Mouse (Mus musculus): ENCODE measurements around the gene Nlgn1. TPM values are rescaled to one million over a fixed set of nuclear protein-coding genes. Genes with fewer than 3 reads are reported as not detected.

The Nlgn1 gene
- polyA plus RNA-seq, 1 experiment from 2014 or later = not detected

DNA sequence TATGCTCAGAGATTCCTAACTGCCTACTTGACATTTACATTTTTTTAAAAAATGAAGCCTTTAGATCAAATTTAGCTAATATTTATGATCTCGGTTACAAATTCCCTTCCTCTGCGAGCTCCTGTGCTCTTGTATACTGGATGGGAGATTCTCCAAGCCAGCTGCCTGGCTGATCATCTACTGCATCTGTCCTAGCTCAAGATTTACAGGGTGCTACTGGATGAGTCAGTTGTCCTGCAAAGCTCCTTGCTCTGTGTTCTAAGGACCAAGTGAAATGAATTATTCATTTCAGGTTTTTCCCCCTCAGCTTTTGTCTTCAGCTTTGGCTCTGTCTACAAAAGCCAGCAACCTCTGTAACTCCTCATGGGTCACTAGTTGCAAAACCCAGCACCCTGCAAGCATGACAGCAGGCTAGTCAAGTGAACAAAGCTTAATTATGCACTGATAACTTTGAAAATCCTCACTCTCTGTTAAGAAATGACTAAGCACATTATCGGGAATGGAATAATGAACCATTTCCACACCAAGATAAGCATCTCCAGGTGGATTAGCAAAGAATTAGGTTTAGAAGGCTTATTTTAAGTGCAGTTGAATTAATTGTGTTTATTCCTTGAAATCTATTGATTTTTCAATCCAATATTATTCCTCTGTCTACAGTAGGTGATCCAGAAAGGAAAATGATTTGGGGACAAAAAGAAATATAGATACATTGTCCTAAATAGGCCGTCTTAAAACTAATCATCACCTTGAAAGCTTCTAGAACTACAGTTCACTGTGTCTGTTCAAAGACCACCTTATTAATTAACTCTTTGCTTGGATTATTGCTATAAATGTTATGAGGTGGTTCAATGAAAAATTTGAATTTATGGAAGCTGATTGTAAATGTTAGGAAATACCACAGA, 61.1 kb downstream of the Nlgn1 start:
- no peaks in the 10 kb centered on the region for H3K4me1 ChIP-seq (ENCODE audit: insufficient read depth)
- WGBS (ENCODE audit: insufficient replicate concordance) = 67% methylated on average over 4 of the region's 4 CpGs
- no peaks in the 10 kb centered on the region for H3K27me3 ChIP-seq (ENCODE audit: insufficient read depth, low read length)
- H3K4me2 ChIP-seq (ENCODE audit: low read depth, low read length) = no peak overlapping the region
- ATAC-seq (no peak), DNase-seq (no peak)
- no peak overlapping the region for H3K9ac ChIP-seq (replicated peaks)
- no peak overlapping the region for H3K27ac ChIP-seq (ENCODE audit: low read depth)
- TF ChIP-seq EP300 (IDR thresholded peaks at IDR 0.05; ENCODE audit: low read depth) (no peak), CTCF (IDR thresholded peaks at IDR 0.05; ENCODE audit: low read depth) (no peak)
- no peaks in the 10 kb centered on the region for H3K9me3 ChIP-seq (ENCODE audit: low read length)
- H3K36me3 ChIP-seq (replicated peaks; ENCODE audit: insufficient read depth, low read length) = no peaks in the 10 kb centered on the region
- no peak overlapping the region for H3K4me3 ChIP-seq (ENCODE audit: low read depth, low read length)

DNA sequence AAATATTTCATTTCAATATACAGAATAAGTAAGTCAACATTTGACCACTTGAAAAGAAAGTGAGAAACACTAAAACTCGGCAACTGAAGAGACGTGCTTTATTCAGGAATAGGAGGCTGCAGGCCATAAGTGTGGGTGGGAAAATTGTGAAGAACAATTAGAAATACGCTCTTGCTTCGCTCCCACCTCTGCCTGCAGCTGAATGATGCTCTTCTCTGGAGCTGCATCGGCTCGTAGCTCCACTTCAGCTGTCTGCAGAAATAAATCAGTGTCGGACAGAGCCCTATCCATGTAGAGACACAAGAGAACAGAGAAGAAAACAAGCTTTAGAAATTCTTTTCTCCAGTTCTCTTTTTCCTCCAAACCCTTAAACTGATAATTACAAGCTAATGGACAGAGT, 85.7 kb downstream of the Nlgn1 start:
- Histone ChIP-seq H3K27ac (ENCODE audit: low read depth) (no peak overlapping the region), H3K36me3 (replicated peaks; ENCODE audit: insufficient read depth, low read length) (no peaks in the 10 kb centered on the region), H3K9ac (replicated peaks) (no peak overlapping the region), H3K4me1 (ENCODE audit: insufficient read depth) (no peaks in the 10 kb centered on the region), H3K4me2 (ENCODE audit: low read depth, low read length) (no peak overlapping the region), H3K27me3 (ENCODE audit: insufficient read depth, low read length) (no peaks in the 10 kb centered on the region), H3K9me3 (ENCODE audit: low read length) (no peaks in the 10 kb centered on the region), H3K4me3 (ENCODE audit: low read depth, low read length) (no peak overlapping the region)
- 78% methylated on average over 7 of the region's 7 CpGs for WGBS (ENCODE audit: insufficient replicate concordance)
- no peak for TF ChIP-seq EP300 (IDR thresholded peaks at IDR 0.05; ENCODE audit: low read depth)
- TF ChIP-seq CTCF (IDR thresholded peaks at IDR 0.05; ENCODE audit: low read depth) = no peak
- ATAC-seq = no peak
- no peak for DNase-seq

DNA sequence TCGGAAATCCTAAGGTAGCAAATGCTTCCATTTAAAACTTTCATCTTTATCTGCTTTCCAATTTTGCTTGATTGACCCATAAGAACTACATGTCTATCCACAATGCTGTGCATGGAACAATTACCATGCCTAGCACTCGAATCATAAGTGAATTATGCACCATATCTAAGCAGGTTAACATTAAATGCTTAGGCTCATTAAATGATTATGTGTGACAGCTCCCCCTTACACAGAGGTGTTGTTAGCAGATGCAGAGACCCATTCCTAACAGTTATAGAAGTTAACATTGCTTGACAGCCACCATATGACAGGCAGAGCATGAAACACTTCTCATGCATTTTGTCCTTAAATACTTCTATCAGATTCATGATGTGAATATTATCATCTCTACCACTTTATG, 89.0 kb downstream of the Nlgn1 start:
- no peak for DNase-seq
- Histone ChIP-seq H3K27me3 (ENCODE audit: insufficient read depth, low read length) (no peaks in the 10 kb centered on the region), H3K4me3 (ENCODE audit: low read depth, low read length) (no peak overlapping the region), H3K9me3 (ENCODE audit: low read length) (no peaks in the 10 kb centered on the region), H3K4me1 (ENCODE audit: insufficient read depth) (no peaks in the 10 kb centered on the region), H3K9ac (replicated peaks) (no peak overlapping the region), H3K4me2 (ENCODE audit: low read depth, low read length) (no peak overlapping the region), H3K27ac (ENCODE audit: low read depth) (no peak overlapping the region), H3K36me3 (replicated peaks; ENCODE audit: insufficient read depth, low read length) (no peaks in the 10 kb centered on the region)
- 50% methylated on average over 2 of the region's 2 CpGs for WGBS (ENCODE audit: insufficient replicate concordance)
- no peak for ATAC-seq
- TF ChIP-seq CTCF (IDR thresholded peaks at IDR 0.05; ENCODE audit: low read depth) = no peak
- TF ChIP-seq EP300 (IDR thresholded peaks at IDR 0.05; ENCODE audit: low read depth) = no peak

DNA sequence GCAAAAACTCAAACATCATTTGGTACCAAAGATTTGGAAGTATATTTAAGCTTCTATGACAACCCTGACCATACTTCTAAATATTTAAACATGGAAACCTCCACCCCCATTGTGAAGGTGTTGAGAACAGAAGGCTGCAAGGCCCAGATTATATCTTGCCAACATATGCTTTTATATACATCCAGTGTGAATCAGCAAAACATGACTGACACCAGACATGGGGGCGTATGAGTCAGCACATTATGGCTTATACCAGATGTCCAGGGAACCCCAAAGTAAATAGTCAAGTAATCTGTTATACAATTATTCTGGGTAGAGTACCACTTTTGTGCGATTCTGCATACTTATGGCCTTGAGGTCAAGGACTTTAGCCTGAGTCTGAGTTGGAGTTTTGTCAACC, 102.3 kb downstream of the Nlgn1 start:
- Histone ChIP-seq H3K27me3 (ENCODE audit: insufficient read depth, low read length) (no peaks in the 10 kb centered on the region), H3K36me3 (replicated peaks; ENCODE audit: insufficient read depth, low read length) (no peaks in the 10 kb centered on the region), H3K9me3 (ENCODE audit: low read length) (no peaks in the 10 kb centered on the region), H3K4me1 (ENCODE audit: insufficient read depth) (no peaks in the 10 kb centered on the region), H3K4me3 (ENCODE audit: low read depth, low read length) (no peak overlapping the region), H3K9ac (replicated peaks) (no peak overlapping the region), H3K4me2 (ENCODE audit: low read depth, low read length) (no peak overlapping the region), H3K27ac (ENCODE audit: low read depth) (no peak overlapping the region)
- 73% methylated on average over 2 of the region's 2 CpGs for WGBS (ENCODE audit: insufficient replicate concordance)
- no peak for ATAC-seq
- TF ChIP-seq EP300 (IDR thresholded peaks at IDR 0.05; ENCODE audit: low read depth) = no peak
- no peak for TF ChIP-seq CTCF (IDR thresholded peaks at IDR 0.05; ENCODE audit: low read depth)
- DNase-seq = no peak

DNA sequence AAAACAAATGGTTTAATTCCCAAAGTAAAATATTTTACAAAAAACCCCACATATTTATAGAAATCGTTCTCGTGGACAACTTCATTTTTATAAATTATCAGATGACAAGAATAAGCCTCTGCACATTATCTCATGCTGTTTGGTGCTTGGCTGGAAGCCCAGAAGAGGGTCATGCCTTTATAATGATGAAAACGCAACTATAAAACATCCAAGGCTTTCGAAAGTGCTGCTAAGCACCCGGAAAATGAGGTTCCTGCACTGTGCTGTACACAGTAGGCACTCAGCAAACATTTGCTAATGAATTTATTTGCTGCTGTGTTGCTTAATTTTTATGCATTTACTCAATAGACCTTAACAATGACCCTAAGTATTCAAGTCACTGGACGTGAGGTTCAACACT, 103.4 kb downstream of the Nlgn1 start:
- H3K27me3 ChIP-seq (ENCODE audit: insufficient read depth, low read length) = no peaks in the 10 kb centered on the region
- H3K9me3 ChIP-seq (ENCODE audit: low read length) = no peaks in the 10 kb centered on the region
- no peaks in the 10 kb centered on the region for H3K36me3 ChIP-seq (replicated peaks; ENCODE audit: insufficient read depth, low read length)
- H3K4me1 ChIP-seq (ENCODE audit: insufficient read depth) = no peaks in the 10 kb centered on the region
- no peak overlapping the region for H3K4me2 ChIP-seq (ENCODE audit: low read depth, low read length)
- H3K4me3 ChIP-seq (ENCODE audit: low read depth, low read length) = no peak overlapping the region
- 54% methylated on average over 6 of the region's 6 CpGs for WGBS (ENCODE audit: insufficient replicate concordance)
- H3K27ac ChIP-seq (ENCODE audit: low read depth) = no peak overlapping the region
- TF ChIP-seq EP300 (IDR thresholded peaks at IDR 0.05; ENCODE audit: low read depth) (no peak), CTCF (IDR thresholded peaks at IDR 0.05; ENCODE audit: low read depth) (no peak)
- no peak overlapping the region for H3K9ac ChIP-seq (replicated peaks)
- ATAC-seq (no peak), DNase-seq (no peak)

DNA sequence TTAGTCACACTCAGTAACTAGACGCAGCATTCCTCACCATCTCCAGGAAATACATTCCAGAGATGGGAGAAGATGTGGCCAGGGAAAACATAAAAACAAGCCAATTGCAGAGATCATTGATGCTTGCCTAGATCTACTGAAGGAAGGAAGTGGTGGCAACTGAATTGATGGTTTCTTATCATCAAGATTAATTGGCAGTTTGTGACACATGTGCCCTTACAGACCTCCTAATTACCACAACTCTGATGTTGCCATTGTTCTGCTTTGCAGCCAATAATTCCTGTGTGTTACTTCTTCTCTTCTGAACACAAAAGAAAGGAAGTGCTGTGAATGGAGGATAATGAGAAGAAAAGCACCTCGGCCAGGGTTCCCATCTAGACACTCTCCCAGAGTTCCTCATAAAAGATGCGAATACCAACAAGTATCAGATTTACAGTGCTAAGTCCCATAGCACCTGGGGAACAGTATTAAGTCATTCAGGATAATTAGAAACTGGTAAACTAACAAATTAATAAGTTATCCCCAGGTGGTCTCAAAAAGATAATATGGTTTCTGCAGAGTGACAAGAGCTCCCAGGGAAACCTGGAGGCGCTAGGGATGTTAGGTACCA, 104.0 kb downstream of the Nlgn1 start:
- Histone ChIP-seq H3K4me1 (ENCODE audit: insufficient read depth) (no peaks in the 10 kb centered on the region), H3K4me2 (ENCODE audit: low read depth, low read length) (no peak overlapping the region), H3K9me3 (ENCODE audit: low read length) (no peaks in the 10 kb centered on the region), H3K4me3 (ENCODE audit: low read depth, low read length) (no peak overlapping the region), H3K9ac (replicated peaks) (no peak overlapping the region), H3K27me3 (ENCODE audit: insufficient read depth, low read length) (no peaks in the 10 kb centered on the region), H3K36me3 (replicated peaks; ENCODE audit: insufficient read depth, low read length) (no peaks in the 10 kb centered on the region), H3K27ac (ENCODE audit: low read depth) (no peak overlapping the region)
- TF ChIP-seq EP300 (IDR thresholded peaks at IDR 0.05; ENCODE audit: low read depth) (no peak), CTCF (IDR thresholded peaks at IDR 0.05; ENCODE audit: low read depth) (no peak)
- WGBS (ENCODE audit: insufficient replicate concordance) = 49% methylated on average over 4 of the region's 4 CpGs
- DNase-seq = no peak
- no peak for ATAC-seq
